In genomic region chr10:7393143-7394035, GRCm38 (mm10) we compare ENCODE assay signal across 9 mouse cellular contexts.
DNase-seq lines count a peak whose midpoint lies in the region; ATAC-seq and TF ChIP-seq lines count a peak whose summit lies in the region.
"Had no signal": no experiment of that assay in that cellular context is flagged by ENCODE, and none has a peak within 500 bp of the region (broad histone marks: within the 10 kb centered on the region; RNA-seq: fewer than 3 reads in every experiment).

No protein-coding gene starts in this region.

- H3K4me3 ChIP-seq in kidney, adult 2 months (ENCODE audit: insufficient read depth, low read depth, low read length): peak overlapping the region; percentile 25
- peak overlapping the region; percentile 53 for H3K4me3 ChIP-seq in forebrain, embryonic 11.5 days (ENCODE audit: low read depth, low read length)
- peak overlapping the region; percentile 30 for H3K4me3 ChIP-seq in neural tube, embryonic 14.5 days (ENCODE audit: low read depth, low read length)

- no peak for TF ChIP-seq CTCF in kidney, adult 2 months (conservative IDR thresholded peaks at IDR 0.05; ENCODE audit: insufficient read depth, insufficient read length, low read depth, low read length)

- peak; percentile 23 for DNase-seq in kidney, adult 2 months
- DNase-seq in kidney, adult 11 months: no peak
- peak; percentile 58 for DNase-seq in forebrain, embryonic 11.5 days (ENCODE audit: low spot score)
- peak; percentile 8 to 26 for DNase-seq in kidney, postnatal 4 days
- no peak for DNase-seq in left cerebral cortex, adult 18-20 months (ENCODE audit: low spot score in 2 of 2)
- DNase-seq in adrenal gland, postnatal 10 days: no peak

- peak overlapping the region; percentile 35; the same call in 1 of the 2 replicates for H3K9ac ChIP-seq in forebrain, embryonic 11.5 days (ENCODE audit: low read length)
- H3K9ac ChIP-seq in neural tube, embryonic 14.5 days (replicated peaks; ENCODE audit: low read depth, low read length): 0 out of 2 replicates have a peak overlapping the region, but pooled peaks have one; percentile 32

- no peaks in the 10 kb centered on the region for H3K27me3 ChIP-seq in kidney, adult 2 months (replicated peaks; ENCODE audit: control insufficient read depth, insufficient read depth, low read length)
- peaks cover 23% of the 10 kb centered on the region for H3K27me3 ChIP-seq in forebrain, embryonic 11.5 days (ENCODE audit: control insufficient read depth, insufficient read depth, low read length)
- peaks cover 20% of the 10 kb centered on the region for H3K27me3 ChIP-seq in neural tube, embryonic 14.5 days (ENCODE audit: control insufficient read depth, insufficient read depth, low read length)

- no peaks in the 10 kb centered on the region for H3K9me3 ChIP-seq in forebrain, embryonic 11.5 days (ENCODE audit: control insufficient read depth, low read length)
- H3K9me3 ChIP-seq in neural tube, embryonic 14.5 days (ENCODE audit: control insufficient read depth, low read length): no peaks in the 10 kb centered on the region

- TF ChIP-seq POLR2A in kidney, adult 2 months (IDR thresholded peaks at IDR 0.05; ENCODE audit: low read depth, low read length): no peak

- peak; percentile 30 for ATAC-seq in forebrain, embryonic 11.5 days (replicated peaks; ENCODE audit: low FRiP score)
- ATAC-seq in neural tube, embryonic 14.5 days (ENCODE audit: low read depth): peak; percentile 19
- ATAC-seq in granulocyte monocyte progenitor cell, adult 5-6 weeks (replicated peaks; ENCODE audit: poor library complexity, severe bottlenecking): no peak

- no peaks in the 10 kb centered on the region for H3K36me3 ChIP-seq in kidney, adult 2 months (ENCODE audit: control insufficient read depth, insufficient read depth, low read length)
- H3K36me3 ChIP-seq in forebrain, embryonic 11.5 days (ENCODE audit: control insufficient read depth, insufficient read depth, low read length): no peaks in the 10 kb centered on the region
- H3K36me3 ChIP-seq in neural tube, embryonic 14.5 days (ENCODE audit: control insufficient read depth, insufficient read depth, low read length): no peaks in the 10 kb centered on the region

- H3K4me1 ChIP-seq in kidney, adult 2 months (ENCODE audit: control insufficient read depth, insufficient read depth, low read length): 0 out of 2 replicates have a peak, but pooled peaks cover 3% of the 10 kb centered on the region
- H3K4me1 ChIP-seq in forebrain, embryonic 11.5 days (replicated peaks; ENCODE audit: control insufficient read depth, insufficient read depth, low read length): peaks cover 4% of the 10 kb centered on the region; the same call in 1 of the 2 replicates
- H3K4me1 ChIP-seq in neural tube, embryonic 14.5 days (ENCODE audit: control insufficient read depth, insufficient read depth, low read length): peaks cover 7% of the 10 kb centered on the region

- H3K27ac ChIP-seq in kidney, adult 2 months (ENCODE audit: insufficient read depth, low read depth, low read length): no peak overlapping the region
- no peak overlapping the region for H3K27ac ChIP-seq in forebrain, embryonic 11.5 days (ENCODE audit: low read depth, low read length)
- no peak overlapping the region for H3K27ac ChIP-seq in neural tube, embryonic 14.5 days (ENCODE audit: low read depth, low read length)
- H3K27ac ChIP-seq: heart, adult 2 months had no signal

- H3K4me2 ChIP-seq in forebrain, embryonic 11.5 days (ENCODE audit: low read depth, low read length, severe bottlenecking): peak overlapping the region; percentile 96
- H3K4me2 ChIP-seq in neural tube, embryonic 14.5 days (ENCODE audit: low read depth, low read length): peak overlapping the region; percentile 89

- 10% methylated on average over 55 of the region's 55 CpGs for WGBS in kidney, adult 2 months
- WGBS in forebrain, embryonic 11.5 days: 5% methylated on average over 55 of the region's 55 CpGs
- 7% methylated on average over 55 of the region's 55 CpGs for WGBS in neural tube, embryonic 14.5 days

Comparison
In these comparisons a context has a peak if more than half of its experiments do, and no peak if none do; other contexts are left out.
1. DNase-seq: peak in kidney, adult 2 months (single experiment), forebrain, embryonic 11.5 days (single experiment) and kidney, postnatal 4 days (2 of 2); none in kidney, adult 11 months (single experiment), left cerebral cortex, adult 18-20 months (0 of 2) and adrenal gland, postnatal 10 days (single experiment).
2. Peak in every context shown above with its lines, with median percentiles within 50 percentile points of each other: H3K4me3 ChIP-seq.